Mouse (Mus musculus) heart, embryonic 13.5 days (tissue): ENCODE data around the gene Hist1h4d. TPM values are rescaled to one million over a fixed set of nuclear protein-coding genes. Genes with fewer than 3 reads are reported as not detected.
"Not testable (repeated sequence)": the region's sequence is repeated elsewhere in the genome, so short reads cannot be mapped to it uniquely, and the experiment has no call there.

Source experiments
- ATAC-seq: fragments of 200-750 bp; cut with Nextera tagmentation; 2 replicates; pipeline ENCODE4 v1.8.0; 2017; ENCODE audit warnings: moderate TSS enrichment; ENCODE audit not compliant: insufficient number of reproducible peaks, low FRiP score, low TSS enrichment; ENCODE audit errors: extremely low read depth
- H3K27ac ChIP-seq: fragments of 300-500 bp; sonication (generic); replicated peaks from 2 replicates; pipeline ENCODE4 v1.5.1; 2015; ENCODE audit warnings: moderate library complexity, mild to moderate bottlenecking, inconsistent platforms
- H3K27me3 ChIP-seq: fragments of 300-500 bp; sonication (generic); replicated peaks from 2 replicates; pipeline ENCODE4 v1.6.1; 2015; ENCODE audit warnings: mild to moderate bottlenecking, inconsistent platforms
- H3K36me3 ChIP-seq: fragments of 300-500 bp; sonication (generic); 2 replicates; pipeline ENCODE4 v1.6.1; 2015; ENCODE audit warnings: mild to moderate bottlenecking, inconsistent platforms
- H3K4me1 ChIP-seq: fragments of 300-500 bp; sonication (generic); 2 replicates; pipeline ENCODE4 v1.6.1; 2015; ENCODE audit warnings: inconsistent platforms
- H3K4me2 ChIP-seq: fragments of 300-500 bp; sonication (generic); 2 replicates; pipeline ENCODE4 v1.6.1; 2015; ENCODE audit warnings: inconsistent platforms, mild to moderate bottlenecking, moderate library complexity
- H3K4me3 ChIP-seq: fragments of 300-500 bp; sonication (generic); 2 replicates; pipeline ENCODE4 v1.5.1; 2015; ENCODE audit warnings: moderate library complexity, mild to moderate bottlenecking, inconsistent platforms
- H3K9ac ChIP-seq: fragments of 300-500 bp; sonication (generic); 2 replicates; pipeline ENCODE4 v1.6.1; 2015; ENCODE audit warnings: inconsistent platforms, mild to moderate bottlenecking, moderate library complexity
- H3K9me3 ChIP-seq: fragments of 300-500 bp; sonication (generic); 2 replicates; pipeline ENCODE4 v1.6.1; 2016; ENCODE audit warnings: inconsistent platforms
- whole genome bisulfite sequencing: fragments of 180-500 bp; shearing (Covaris S2); methylation state at CpG from one replicate; pipeline ENCODE4 v1.1.7; 2015; ENCODE audit warnings: mixed read lengths; 5-methylcytosine and 5-hydroxymethylcytosine counted together
- polyA plus RNA-seq: library from polyadenylated mRNA; unstranded; fragments of >200 nt; fragmentation: Nextera tagmentation; extraction: Ambion mirVana; gene quantifications from 2 replicates; pipeline ENCODE4 v1.2.1, GENCODE M21; 2015

Gene Hist1h4d
- polyA plus RNA-seq: 54.8 and 60.0 TPM in 2 replicates

DNA sequence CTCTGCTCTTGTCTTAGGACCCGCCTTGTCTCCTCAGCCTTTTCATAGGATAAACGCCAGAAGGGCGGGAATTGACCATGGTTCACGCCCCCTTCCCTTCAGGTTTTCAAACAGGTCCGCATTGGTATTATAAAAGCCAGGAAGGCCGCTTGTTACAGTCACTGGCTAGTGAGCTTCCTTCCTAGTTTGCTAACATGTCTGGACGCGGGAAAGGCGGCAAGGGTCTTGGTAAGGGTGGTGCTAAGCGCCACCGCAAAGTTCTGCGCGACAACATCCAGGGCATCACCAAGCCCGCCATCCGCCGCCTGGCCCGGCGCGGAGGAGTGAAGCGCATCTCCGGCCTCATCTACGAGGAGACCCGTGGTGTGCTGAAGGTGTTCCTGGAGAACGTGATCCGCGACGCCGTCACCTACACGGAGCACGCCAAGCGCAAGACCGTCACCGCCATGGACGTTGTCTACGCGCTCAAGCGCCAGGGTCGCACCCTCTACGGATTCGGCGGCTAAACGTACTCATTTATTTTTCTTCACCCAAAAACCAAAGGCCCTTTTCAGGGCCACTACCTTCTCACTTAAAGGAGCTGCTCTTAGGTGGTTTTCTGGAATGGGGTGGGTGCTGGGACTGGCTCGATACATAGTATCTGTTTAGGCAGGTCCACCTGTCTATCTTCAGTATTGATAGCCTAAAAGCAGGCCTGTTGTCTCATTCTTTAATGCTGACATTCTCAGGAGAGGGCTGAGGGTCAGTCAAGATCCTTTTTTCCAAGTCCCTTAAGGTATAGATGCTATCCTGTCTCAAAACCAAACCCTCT lies at the start of gene Hist1h4d:
Gene Hist1h4d (plus strand): TSS at position 191 of the 811 bp plus-strand sequence.
- Histone ChIP-seq H3K36me3 (no peaks in the 10 kb centered on the region), H3K27me3 (no peaks in the 10 kb centered on the region), H3K9me3 (no peaks in the 10 kb centered on the region), H3K4me3 (peak within 1 kb of the TSS; percentile 62), H3K27ac (peak within 1 kb of the TSS; percentile 86), H3K4me1 (peaks cover 44% of the 10 kb centered on the region), H3K9ac (peak within 1 kb of the TSS; percentile 89), H3K4me2 (peak within 1 kb of the TSS; percentile 94)
- WGBS: under 1% methylated on average over 43 of the region's 43 CpGs
- ATAC-seq: peak; percentile 75; the same call in 1 of the 2 replicates

- 25% methylated on average over 9 of the region's 9 CpGs for WGBS
- peak overlapping the region; percentile 81 for H3K4me2 ChIP-seq
- ATAC-seq: no peak
- H3K4me3 ChIP-seq: peak overlapping the region; percentile 70
- H3K36me3 ChIP-seq: no peaks in the 10 kb centered on the region
- peak overlapping the region; percentile 99 for H3K27ac ChIP-seq
- H3K9me3 ChIP-seq: no peaks in the 10 kb centered on the region
- peak overlapping the region; percentile 92 for H3K9ac ChIP-seq
- H3K27me3 ChIP-seq: no peaks in the 10 kb centered on the region
- peaks cover 49% of the 10 kb centered on the region for H3K4me1 ChIP-seq
Observed at GRCm38 (mm10) chr13:23532262-23533075, 48.9 kb upstream of the Hist1h4d start.

DNA sequence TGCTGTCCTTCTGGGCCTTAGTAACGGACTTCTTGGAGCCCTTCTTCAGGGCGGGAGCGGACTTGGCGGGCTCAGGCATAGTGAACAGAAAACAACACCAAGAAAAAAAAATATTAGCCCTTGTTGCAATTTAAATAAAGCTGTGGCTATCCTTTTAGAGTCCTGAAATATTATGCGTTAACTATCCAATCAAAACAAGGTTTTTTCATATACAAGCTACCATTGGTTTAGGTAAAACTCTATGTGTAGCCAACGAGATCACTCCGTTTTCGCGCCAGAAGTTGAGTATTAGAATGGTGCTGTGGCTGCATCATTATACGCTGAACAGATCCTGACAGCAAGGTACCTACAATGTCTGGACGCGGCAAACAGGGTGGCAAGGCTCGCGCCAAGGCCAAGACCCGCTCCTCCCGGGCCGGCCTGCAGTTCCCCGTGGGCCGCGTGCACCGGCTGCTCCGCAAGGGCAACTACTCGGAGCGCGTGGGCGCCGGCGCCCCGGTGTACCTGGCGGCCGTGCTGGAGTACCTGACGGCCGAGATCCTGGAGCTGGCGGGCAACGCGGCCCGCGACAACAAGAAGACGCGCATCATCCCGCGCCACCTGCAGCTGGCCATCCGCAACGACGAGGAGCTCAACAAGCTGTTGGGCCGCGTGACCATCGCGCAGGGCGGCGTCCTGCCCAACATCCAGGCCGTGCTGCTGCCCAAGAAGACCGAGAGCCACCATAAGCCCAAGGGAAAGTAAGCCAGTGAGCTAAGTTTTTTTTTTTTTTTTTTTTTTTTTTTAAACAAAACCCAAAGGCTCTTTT lies 47.6 kb upstream of the Hist1h4d start, which contains the start of gene Hist1h2af:
Gene Hist1h2af (plus strand): TSS at position 347 of the 808 bp plus-strand sequence.
- not testable (repeated sequence) for H3K36me3 ChIP-seq, H3K9me3 ChIP-seq, H3K27me3 ChIP-seq, ATAC-seq
- peak within 1 kb of the TSS; percentile 99 for H3K27ac ChIP-seq
- WGBS: 1% methylated on average over 29 of the region's 53 CpGs
- peak within 1 kb of the TSS; percentile 81 for H3K4me2 ChIP-seq
- peak within 1 kb of the TSS; percentile 70 for H3K4me3 ChIP-seq
- peak within 1 kb of the TSS; percentile 84 for H3K9ac ChIP-seq
- peaks cover 47% of the 10 kb centered on the region for H3K4me1 ChIP-seq

DNA sequence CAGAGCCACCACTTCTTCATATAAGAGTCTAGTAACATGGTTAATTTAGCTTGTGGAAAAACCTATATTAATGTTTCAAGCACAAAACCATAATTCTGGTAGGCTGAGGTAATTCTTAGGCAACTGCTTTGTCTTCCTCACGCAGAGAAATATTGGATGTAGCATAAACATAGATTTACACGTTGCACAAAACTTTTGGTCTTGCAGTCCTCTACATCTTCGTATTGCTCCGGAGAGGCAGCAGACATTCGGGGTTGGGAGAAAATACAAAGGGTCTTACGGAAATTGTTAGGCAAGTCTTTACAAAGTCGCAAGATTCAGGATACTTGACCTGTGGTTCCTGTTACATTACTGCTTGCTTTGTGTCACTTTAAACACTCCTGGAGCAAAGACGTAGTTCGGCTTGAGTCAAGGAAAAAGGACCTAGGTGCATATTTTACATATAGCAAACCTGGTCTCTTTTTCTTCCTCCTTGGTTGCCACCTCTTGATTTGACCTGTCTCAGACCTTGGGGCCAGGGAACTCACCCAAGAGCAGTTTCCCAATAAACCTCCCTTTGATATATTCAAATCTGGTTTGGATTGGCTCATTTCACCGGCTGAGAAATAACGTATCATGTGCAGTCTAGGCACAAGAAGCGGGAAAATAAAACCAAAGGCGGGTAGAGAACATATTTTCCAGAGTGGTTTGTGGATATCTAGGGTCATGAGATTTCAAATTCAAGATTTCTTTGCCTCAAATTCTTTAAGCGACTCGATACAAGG lies 46.8 kb upstream of the Hist1h4d start:
- H3K4me3 ChIP-seq: peak overlapping the region; percentile 70
- peak overlapping the region; percentile 99 for H3K27ac ChIP-seq
- H3K27me3 ChIP-seq: no peaks in the 10 kb centered on the region
- H3K36me3 ChIP-seq: no peaks in the 10 kb centered on the region
- H3K4me1 ChIP-seq: peaks cover 42% of the 10 kb centered on the region
- under 1% methylated on average over 15 of the region's 15 CpGs for WGBS
- peak overlapping the region; percentile 84 for H3K9ac ChIP-seq
- no peak for ATAC-seq
- H3K9me3 ChIP-seq: no peaks in the 10 kb centered on the region
- H3K4me2 ChIP-seq: peak overlapping the region; percentile 81

- 1% methylated on average over 49 of the region's 62 CpGs for WGBS
- H3K27ac ChIP-seq: peak within 1 kb of the TSS; percentile 99
- peak within 1 kb of the TSS; percentile 81 for H3K4me2 ChIP-seq
- peak within 1 kb of the TSS; percentile 84 for H3K9ac ChIP-seq
- H3K27me3 ChIP-seq, H3K36me3 ChIP-seq, H3K9me3 ChIP-seq: not testable (repeated sequence)
- H3K4me3 ChIP-seq: peak within 1 kb of the TSS; percentile 70
- peak; percentile 87 for ATAC-seq
- H3K4me1 ChIP-seq: peaks cover 42% of the 10 kb centered on the region
Observed at GRCm38 (mm10) chr13:23535137-23536075, 46.0 kb upstream of the Hist1h4d start, which contains the start of gene Hist1h3g. Gene Hist1h3g, plus strand, starts transcription at chr13:23535422.

DNA sequence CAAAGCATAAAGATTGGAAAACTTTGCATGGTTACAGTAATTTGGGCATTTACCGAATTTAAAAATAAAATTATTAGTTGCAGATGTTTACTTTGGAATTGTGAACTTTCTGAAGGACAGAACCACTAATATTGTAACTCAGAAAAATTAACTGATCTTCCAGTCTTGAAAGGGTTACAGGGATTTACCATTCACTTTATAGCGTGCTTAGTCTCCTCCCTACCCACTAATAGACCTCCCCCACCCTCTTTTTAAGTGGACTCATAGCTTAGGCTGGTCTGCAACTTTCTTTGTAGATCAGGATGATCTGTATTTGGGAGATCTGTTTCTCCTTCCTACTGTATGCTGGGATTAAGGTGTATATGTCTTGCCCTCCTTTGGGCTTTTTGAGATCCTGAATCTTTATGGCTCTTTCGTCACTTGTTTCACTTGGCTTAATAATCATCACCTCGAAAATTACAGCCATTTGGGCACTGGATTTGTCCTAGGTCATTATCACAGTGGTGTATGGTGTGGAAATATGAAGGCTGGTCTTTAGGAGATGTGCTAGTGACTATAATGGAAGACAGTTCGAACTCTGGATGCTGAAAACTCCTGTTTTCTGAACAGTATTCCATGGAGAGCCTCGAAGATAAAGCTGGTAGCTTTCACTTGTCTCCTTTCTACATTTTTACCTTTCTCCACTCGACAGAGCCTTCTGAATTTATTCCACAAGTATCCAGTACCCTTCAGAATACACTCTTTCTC lies 45.1 kb upstream of the Hist1h4d start:
- Histone ChIP-seq H3K4me1 (peaks cover 42% of the 10 kb centered on the region), H3K4me3 (peak overlapping the region; percentile 70), H3K27ac (peak overlapping the region; percentile 99), H3K36me3 (no peaks in the 10 kb centered on the region), H3K9ac (peak overlapping the region; percentile 84), H3K27me3 (no peaks in the 10 kb centered on the region), H3K9me3 (no peaks in the 10 kb centered on the region), H3K4me2 (peak overlapping the region; percentile 81)
- 27% methylated on average over 7 of the region's 7 CpGs for WGBS
- no peak for ATAC-seq

- peak overlapping the region; percentile 81 for H3K4me2 ChIP-seq
- no peaks in the 10 kb centered on the region for H3K27me3 ChIP-seq
- no peaks in the 10 kb centered on the region for H3K9me3 ChIP-seq
- 75% methylated on average over 3 of the region's 3 CpGs for WGBS
- H3K4me3 ChIP-seq: peak overlapping the region; percentile 70
- 0 out of 2 replicates have a peak overlapping the region, but pooled peaks have one; percentile 84 for H3K9ac ChIP-seq
- H3K4me1 ChIP-seq: peaks cover 41% of the 10 kb centered on the region
- no peak overlapping the region for H3K27ac ChIP-seq
- ATAC-seq: no peak
- H3K36me3 ChIP-seq: no peaks in the 10 kb centered on the region
Observed at GRCm38 (mm10) chr13:23537006-23537710, 44.2 kb upstream of the Hist1h4d start.

- 83% methylated on average over 5 of the region's 5 CpGs for WGBS
- H3K9ac ChIP-seq: no peak overlapping the region
- H3K4me1 ChIP-seq: peaks cover 37% of the 10 kb centered on the region
- H3K9me3 ChIP-seq: no peaks in the 10 kb centered on the region
- H3K27me3 ChIP-seq: no peaks in the 10 kb centered on the region
- H3K4me3 ChIP-seq: no peak overlapping the region
- no peak overlapping the region for H3K27ac ChIP-seq
- no peak for ATAC-seq
- no peak overlapping the region for H3K4me2 ChIP-seq
- H3K36me3 ChIP-seq: no peaks in the 10 kb centered on the region
Observed at GRCm38 (mm10) chr13:23538249-23538648, 43.1 kb upstream of the Hist1h4d start.

- H3K27me3 ChIP-seq, H3K9ac ChIP-seq, H3K27ac ChIP-seq, H3K36me3 ChIP-seq, H3K4me3 ChIP-seq, H3K4me2 ChIP-seq, H3K9me3 ChIP-seq, ATAC-seq: not testable (repeated sequence)
- peaks cover 28% of the 10 kb centered on the region for H3K4me1 ChIP-seq
- whole genome bisulfite sequencing: 63% methylated on average over 1 of the region's 1 CpGs
Observed at GRCm38 (mm10) chr13:23539821-23540220, 41.6 kb upstream of the Hist1h4d start.
